13 mouse cellular contexts compared by ENCODE assay signal in genomic region chr2:17853500-17854011, GRCm38 (mm10).
A peak's percentile ranks its signal among the peaks of the same experiment; 100 is the strongest.
DNase-seq lines count a peak whose midpoint lies in the region; ATAC-seq and TF ChIP-seq lines count a peak whose summit lies in the region.
"Had no signal": no experiment of that assay in that cellular context is flagged by ENCODE, and none has a peak within 500 bp of the region (broad histone marks: within the 10 kb centered on the region; RNA-seq: fewer than 3 reads in every experiment).

No protein-coding gene starts in this region.

- H3K4me1 ChIP-seq in intestine, postnatal 0 days (replicated peaks; ENCODE audit: control insufficient read depth, insufficient read depth, low read length): no peaks in the 10 kb centered on the region
- H3K4me1 ChIP-seq in intestine, embryonic 16.5 days (ENCODE audit: control insufficient read depth, insufficient read depth, low read length): 0 out of 2 replicates have a peak, but pooled peaks cover 4% of the 10 kb centered on the region
- peaks cover 17% of the 10 kb centered on the region for H3K4me1 ChIP-seq in forebrain, embryonic 14.5 days (ENCODE audit: control insufficient read depth, insufficient read depth, low read length)
- H3K4me1 ChIP-seq in heart, embryonic 16.5 days (ENCODE audit: control insufficient read depth, insufficient read depth, low read length): peaks cover 19% of the 10 kb centered on the region
- peaks cover 13% of the 10 kb centered on the region for H3K4me1 ChIP-seq in midbrain, embryonic 15.5 days

- H3K36me3 ChIP-seq in intestine, postnatal 0 days (ENCODE audit: control insufficient read depth, insufficient read depth): no peaks in the 10 kb centered on the region
- no peaks in the 10 kb centered on the region for H3K36me3 ChIP-seq in intestine, embryonic 16.5 days (ENCODE audit: control insufficient read depth, insufficient read depth, low read length)
- no peaks in the 10 kb centered on the region for H3K36me3 ChIP-seq in forebrain, embryonic 14.5 days (ENCODE audit: control insufficient read depth, insufficient read depth, low read length)
- no peaks in the 10 kb centered on the region for H3K36me3 ChIP-seq in heart, embryonic 16.5 days (ENCODE audit: control insufficient read depth, insufficient read depth)
- no peaks in the 10 kb centered on the region for H3K36me3 ChIP-seq in midbrain, embryonic 15.5 days (replicated peaks)

- WGBS in intestine, postnatal 0 days: 66% methylated on average over 11 of the region's 11 CpGs
- WGBS in intestine, embryonic 16.5 days: 51% methylated on average over 11 of the region's 11 CpGs
- WGBS in forebrain, embryonic 14.5 days: 17% methylated on average over 11 of the region's 11 CpGs
- WGBS in heart, embryonic 16.5 days: 37% methylated on average over 11 of the region's 11 CpGs
- WGBS in midbrain, embryonic 15.5 days: 31% methylated on average over 11 of the region's 11 CpGs

- 0 out of 2 replicates have a peak overlapping the region, but pooled peaks have one; percentile 7 for H3K4me2 ChIP-seq in intestine, postnatal 0 days (replicated peaks; ENCODE audit: low read depth)
- no peak overlapping the region for H3K4me2 ChIP-seq in intestine, embryonic 16.5 days (ENCODE audit: low read depth, low read length)
- H3K4me2 ChIP-seq in forebrain, embryonic 14.5 days (ENCODE audit: low read length): peak overlapping the region; percentile 39
- peak overlapping the region; percentile 64 for H3K4me2 ChIP-seq in heart, embryonic 16.5 days (ENCODE audit: low read depth, low read length)
- H3K4me2 ChIP-seq in midbrain, embryonic 15.5 days: peak overlapping the region; percentile 44

- no peak for ATAC-seq in intestine, postnatal 0 days
- no peak for ATAC-seq in intestine, embryonic 16.5 days
- peak; percentile 74; the same call in 1 of the 2 replicates for ATAC-seq in forebrain, embryonic 14.5 days
- ATAC-seq in heart, embryonic 16.5 days (replicated peaks; ENCODE audit: extremely low read depth, insufficient read depth, low FRiP score): peak; percentile 55
- peak; percentile 60 for ATAC-seq in midbrain, embryonic 15.5 days (replicated peaks)

- no peaks in the 10 kb centered on the region for H3K9me3 ChIP-seq in intestine, postnatal 0 days (ENCODE audit: control insufficient read depth)
- no peaks in the 10 kb centered on the region for H3K9me3 ChIP-seq in intestine, embryonic 16.5 days (ENCODE audit: control insufficient read depth, low read length)
- no peaks in the 10 kb centered on the region for H3K9me3 ChIP-seq in forebrain, embryonic 14.5 days (replicated peaks; ENCODE audit: control insufficient read depth, low read length)
- H3K9me3 ChIP-seq in heart, embryonic 16.5 days (replicated peaks; ENCODE audit: control insufficient read depth, low read length): no peaks in the 10 kb centered on the region
- H3K9me3 ChIP-seq in midbrain, embryonic 15.5 days: no peaks in the 10 kb centered on the region

- peak; percentile 77 for DNase-seq in forebrain, embryonic 14.5 days (ENCODE audit: low spot score)
- no peak for DNase-seq in spleen, postnatal 36 days (ENCODE audit: low spot score in 2 of 2)
- DNase-seq in adrenal gland, postnatal 10 days: no peak
- DNase-seq: cerebellum, postnatal 14 days; gastrocnemius, postnatal 36 days; kidney, postnatal 36 days; lung, postnatal 36 days; right cerebral cortex, postnatal 25 days had no signal

- H3K27me3 ChIP-seq in intestine, postnatal 0 days (replicated peaks; ENCODE audit: control insufficient read depth, insufficient read depth, low read length): no peaks in the 10 kb centered on the region
- no peaks in the 10 kb centered on the region for H3K27me3 ChIP-seq in intestine, embryonic 16.5 days (replicated peaks; ENCODE audit: control insufficient read depth, insufficient read depth, low read length)
- no peaks in the 10 kb centered on the region for H3K27me3 ChIP-seq in forebrain, embryonic 14.5 days (replicated peaks; ENCODE audit: control insufficient read depth, insufficient read depth, low read length)
- no peaks in the 10 kb centered on the region for H3K27me3 ChIP-seq in heart, embryonic 16.5 days (ENCODE audit: control insufficient read depth, insufficient read depth, low read length)
- H3K27me3 ChIP-seq in midbrain, embryonic 15.5 days (replicated peaks): no peaks in the 10 kb centered on the region

- TF ChIP-seq CTCF in intestine, postnatal 0 days (IDR thresholded peaks at IDR 0.05; ENCODE audit: low read depth): no peak

- no peak overlapping the region for H3K4me3 ChIP-seq in intestine, postnatal 0 days (ENCODE audit: low read depth, low read length)
- H3K4me3 ChIP-seq in intestine, embryonic 16.5 days (ENCODE audit: low read length): no peak overlapping the region
- no peak overlapping the region for H3K4me3 ChIP-seq in forebrain, embryonic 14.5 days (ENCODE audit: low read depth, low read length)
- no peak overlapping the region; the same call in 1 of the 2 replicates for H3K4me3 ChIP-seq in heart, embryonic 16.5 days (ENCODE audit: low read length)
- no peak overlapping the region for H3K4me3 ChIP-seq in midbrain, embryonic 15.5 days
- H3K4me3 ChIP-seq: erythroblast, embryonic 14.5 days had no signal

- H3K27ac ChIP-seq in intestine, postnatal 0 days (ENCODE audit: low read depth, low read length): no peak overlapping the region
- no peak overlapping the region for H3K27ac ChIP-seq in intestine, embryonic 16.5 days (ENCODE audit: low read length)
- no peak overlapping the region for H3K27ac ChIP-seq in forebrain, embryonic 14.5 days (ENCODE audit: low read depth, low read length)
- H3K27ac ChIP-seq in heart, embryonic 16.5 days (ENCODE audit: low read length): no peak overlapping the region
- H3K27ac ChIP-seq in midbrain, embryonic 15.5 days: no peak overlapping the region

- no peak overlapping the region for H3K9ac ChIP-seq in intestine, postnatal 0 days (ENCODE audit: low read depth, low read length)
- H3K9ac ChIP-seq in intestine, embryonic 16.5 days (ENCODE audit: low read depth, low read length): no peak overlapping the region
- no peak overlapping the region for H3K9ac ChIP-seq in forebrain, embryonic 14.5 days (ENCODE audit: low read length)
- H3K9ac ChIP-seq in heart, embryonic 16.5 days (ENCODE audit: low read length): no peak overlapping the region
- no peak overlapping the region for H3K9ac ChIP-seq in midbrain, embryonic 15.5 days

Comparison
In these comparisons a context has a peak if more than half of its experiments do, and no peak if none do; other contexts are left out.
1. ATAC-seq: peak in forebrain, embryonic 14.5 days (single experiment), heart, embryonic 16.5 days (single experiment) and midbrain, embryonic 15.5 days (single experiment); none in intestine, postnatal 0 days (single experiment) and intestine, embryonic 16.5 days (single experiment).